Mouse (Mus musculus) 416B (cell line): ENCODE measurements at regions not wholly inside any gene's neighbourhood (a gene's known extent, or its start where the extent isn't known, plus 50 kb on each side); places are given as distances from the start of the nearest gene placed in this dataset.

Experiments
- DNase-seq: peaks from one replicate; pipeline ENCODE4 v3.0.0; 2011; ENCODE audit warnings: low read depth

- DNase-seq: no peak
Observed at GRCm38 (mm10) chr5:51922494-51922893, 267.8 kb downstream of the Dhx15 start.

- DNase-seq: no peak
Observed at GRCm38 (mm10) chr5:51917812-51918448, 272.4 kb downstream of the Dhx15 start.

- DNase-seq: no peak
Observed at GRCm38 (mm10) chr5:51914731-51915130, 275.6 kb downstream of the Dhx15 start.

- peak; percentile 1 for DNase-seq
Observed at GRCm38 (mm10) chr5:51908861-51909260, 281.5 kb downstream of the Dhx15 start.

- DNase-seq: no peak
Observed at GRCm38 (mm10) chr5:51906315-51907109, 283.8 kb downstream of the Dhx15 start.

GRCm38 (mm10) chr5:51894159-51894558 is 296.2 kb downstream of the Dhx15 start:
- DNase-seq: no peak

GRCm38 (mm10) chr5:51891341-51891740 is 299.0 kb downstream of the Dhx15 start:
- no peak for DNase-seq

GRCm38 (mm10) chr5:51888404-51888803 is 301.9 kb downstream of the Dhx15 start:
- no peak for DNase-seq

GRCm38 (mm10) chr5:51882594-51882993 is 307.7 kb downstream of the Dhx15 start:
- no peak for DNase-seq

GRCm38 (mm10) chr5:51882173-51882572 is 308.1 kb downstream of the Dhx15 start:
- DNase-seq: no peak

- no peak for DNase-seq
Observed at GRCm38 (mm10) chr5:51876846-51877245, 309.3 kb upstream of the Ppargc1a start.

GRCm38 (mm10) chr5:51873571-51873970 is 306.0 kb upstream of the Ppargc1a start:
- no peak for DNase-seq

GRCm38 (mm10) chr5:51871735-51872134 is 304.2 kb upstream of the Ppargc1a start:
- no peak for DNase-seq

- DNase-seq: no peak
Observed at GRCm38 (mm10) chr5:51868223-51868713, 300.7 kb upstream of the Ppargc1a start.

- no peak for DNase-seq
Observed at GRCm38 (mm10) chr5:51866002-51866401, 298.5 kb upstream of the Ppargc1a start.

- DNase-seq: no peak
Observed at GRCm38 (mm10) chr5:51860496-51860895, 293.0 kb upstream of the Ppargc1a start.

- DNase-seq: no peak
Observed at GRCm38 (mm10) chr5:51853456-51854124, 286.1 kb upstream of the Ppargc1a start.

- DNase-seq: no peak
Observed at GRCm38 (mm10) chr5:51850091-51850490, 282.6 kb upstream of the Ppargc1a start.

- DNase-seq: no peak
Observed at GRCm38 (mm10) chr5:51849236-51849635, 281.7 kb upstream of the Ppargc1a start.

GRCm38 (mm10) chr5:51842189-51842588 is 274.7 kb upstream of the Ppargc1a start:
- DNase-seq: no peak

- DNase-seq: no peak
Observed at GRCm38 (mm10) chr5:51841763-51842162, 274.2 kb upstream of the Ppargc1a start.

- DNase-seq: no peak
Observed at GRCm38 (mm10) chr5:51840638-51841329, 273.3 kb upstream of the Ppargc1a start.
